Mouse (Mus musculus) left cerebral cortex, postnatal 25 days (tissue): ENCODE data around the gene Gm28168. TPM values are rescaled to one million over a fixed set of nuclear protein-coding genes. Genes with fewer than 3 reads are reported as not detected.
"Not testable (repeated sequence)": the region's sequence is repeated elsewhere in the genome, so short reads cannot be mapped to it uniquely, and the experiment has no call there.

Source experiments
- DNase-seq, 2 experiments: peaks; one replicate each; pipeline ENCODE4 v3.0.0; 2022; ENCODE audit warnings: low spot score in 2 of 2, mixed read lengths in 1 of 2
- intact Hi-C: fragments of 180-260 bp; cut with DNase I; formaldehyde crosslinking; loops from one replicate; pipeline ENCODE4 v1.15.1; 2025
- total RNA-seq, 2 experiments: library from RNA; stranded (reverse); gene quantifications; 2 replicates each; pipeline ENCODE4 v1.2.3; 2021

The Gm28168 gene
- not detected for total RNA-seq

- intact Hi-C loops, result not testable (repeated sequence)
Measured at GRCm38 (mm10) chr1:117927715-117928114, at the start of gene Gm28168. Gm28168 (plus strand) TSS chr1:117928015.

GRCm38 (mm10) chr1:117965639-117966038 is 37.8 kb downstream of the Gm28168 start, which contains the start of gene Gm7145:
Gm7145 (plus strand) TSS chr1:117965939.
- intact Hi-C loops, result no loop called here
- no peak for DNase-seq

More at GRCm38 (mm10) chr1:117927715-117928114, at the start of gene Gm28168:
- DNase-seq, result not testable (repeated sequence)

Other genes with a start within 250 kb of the Gm28168 start
- gene Gm28363, start 230.9 kb upstream of the Gm28168 start, total RNA-seq, result not detected
- gene B020011L13Rik, start 146.9 kb upstream of the Gm28168 start, total RNA-seq, result not detected
- gene Gm28360, start 97.9 kb upstream of the Gm28168 start, total RNA-seq, result not detected
- not detected for gene Gm7145, start 37.9 kb downstream of the Gm28168 start, total RNA-seq
- gene Gm29106, start 248.5 kb downstream of the Gm28168 start, total RNA-seq, result not detected